Mouse (Mus musculus) embryonic fibroblast, embryonic 13.5 days (primary cell): ENCODE results near the gene Phldb2. TPM values are rescaled to one million over a fixed set of nuclear protein-coding genes. Genes with fewer than 3 reads are reported as not detected.

ENCODE experiments used
- H3K27ac ChIP-seq: 2 replicates; pipeline ENCODE4 v1.5.1; 2012; ENCODE audit warnings: low read length, control low read depth, inconsistent platforms; ENCODE audit not compliant: insufficient read depth
- H3K4me1 ChIP-seq: 2 replicates; pipeline ENCODE4 v1.6.1; 2011; ENCODE audit warnings: low read length; ENCODE audit not compliant: control insufficient read depth, insufficient read depth
- H3K4me3 ChIP-seq: 2 replicates; pipeline ENCODE4 v1.5.1; 2011; ENCODE audit warnings: mild to moderate bottlenecking, control low read depth, low read length; ENCODE audit not compliant: insufficient read depth
- CTCF ChIP-seq: IDR thresholded peaks from 2 replicates; pipeline ENCODE4 v1.5.1; 2011; ENCODE audit warnings: mild to moderate bottlenecking, control low read depth, low read length, moderate library complexity, borderline replicate concordance; ENCODE audit not compliant: insufficient read depth
- POLR2A ChIP-seq: IDR thresholded peaks from 2 replicates; pipeline ENCODE4 v1.6.1; 2011; ENCODE audit warnings: low read depth, mild to moderate bottlenecking, control low read depth, low read length, moderate library complexity
- polyA plus RNA-seq: library from polyadenylated mRNA; stranded (reverse); fragments of >200 nt; gene quantifications from 2 replicates; pipeline ENCODE4 v1.2.4, GENCODE M21; 2011; ENCODE audit warnings: low read depth; ENCODE audit not compliant: missing spikeins, insufficient read length

The Phldb2 gene
- polyA plus RNA-seq, 1 experiment, result 253 TPM

DNA sequence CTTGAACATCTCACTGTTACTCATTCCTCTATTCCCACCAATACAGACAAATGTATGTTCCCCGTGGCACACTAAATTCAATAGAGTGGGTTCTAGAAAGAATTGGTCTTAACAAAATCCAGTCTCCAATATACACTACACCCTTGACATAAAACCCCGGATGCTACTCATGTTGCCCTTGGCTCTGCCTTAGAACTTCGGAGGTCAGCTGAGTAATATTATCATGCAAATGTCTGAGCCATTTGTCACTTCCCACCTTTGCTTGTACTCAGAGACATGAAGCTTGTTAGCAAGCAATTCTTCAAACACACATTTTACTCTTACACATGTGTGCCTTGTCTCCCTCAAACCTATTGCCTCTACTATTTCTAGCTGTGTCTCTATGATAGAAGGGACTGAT is 138.8 kb downstream of the Phldb2 start:
- peak overlapping the region; percentile 20; the same call in 1 of the 2 replicates for H3K27ac ChIP-seq
- no peak for TF ChIP-seq POLR2A
- no peak for TF ChIP-seq CTCF
- H3K4me3 ChIP-seq, result no peak overlapping the region
- peaks cover 3% of the 10 kb centered on the region for H3K4me1 ChIP-seq

DNA sequence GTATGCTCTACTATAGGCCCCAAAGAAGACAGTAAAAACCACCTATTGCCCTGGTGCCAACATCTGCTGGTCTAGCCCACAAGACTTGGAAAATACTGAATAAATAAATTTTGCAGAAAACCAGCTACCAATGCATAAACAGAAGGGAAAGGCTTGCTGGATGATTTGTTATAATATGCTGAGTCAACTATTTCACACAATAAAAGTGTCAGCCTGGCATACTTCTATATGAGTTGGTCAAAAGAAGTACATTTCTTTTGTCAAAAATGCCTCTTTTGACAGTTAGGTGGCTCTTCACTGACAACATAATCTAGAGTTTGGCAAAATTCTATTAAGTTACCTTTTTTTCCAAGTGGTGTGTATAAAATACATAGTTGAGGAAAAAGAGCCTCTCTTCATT is 141.6 kb downstream of the Phldb2 start:
- Histone ChIP-seq H3K27ac (peak overlapping the region; percentile 68), H3K4me1 (peaks cover 3% of the 10 kb centered on the region), H3K4me3 (no peak overlapping the region)
- no peak for TF ChIP-seq CTCF
- TF ChIP-seq POLR2A, result no peak

DNA sequence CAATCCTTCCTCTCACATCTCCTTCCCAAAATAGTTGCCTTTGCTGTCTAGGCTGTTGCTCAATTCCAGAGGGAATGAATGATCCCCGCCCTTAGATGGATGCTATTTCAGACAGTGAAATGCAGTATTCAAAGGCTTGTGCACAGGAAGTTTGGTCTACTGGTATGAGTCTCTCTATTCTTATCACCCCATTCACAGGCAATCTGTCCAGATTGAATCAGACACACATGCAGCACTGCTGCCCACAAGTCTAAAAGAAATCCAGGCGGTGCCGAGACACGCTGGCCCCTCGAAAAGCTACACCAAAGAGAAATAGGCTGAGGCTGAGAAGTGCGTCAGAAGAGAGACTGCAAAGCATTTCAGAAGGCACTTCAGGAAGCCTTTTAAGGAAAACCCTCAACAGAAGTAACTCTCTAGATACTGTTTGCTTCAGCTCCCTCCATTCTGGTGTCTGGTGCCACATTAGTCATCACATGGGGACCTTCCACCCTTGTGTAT is 142.5 kb downstream of the Phldb2 start:
- peaks cover 3% of the 10 kb centered on the region for H3K4me1 ChIP-seq
- H3K27ac ChIP-seq, result peak overlapping the region; percentile 93
- no peak overlapping the region for H3K4me3 ChIP-seq

DNA sequence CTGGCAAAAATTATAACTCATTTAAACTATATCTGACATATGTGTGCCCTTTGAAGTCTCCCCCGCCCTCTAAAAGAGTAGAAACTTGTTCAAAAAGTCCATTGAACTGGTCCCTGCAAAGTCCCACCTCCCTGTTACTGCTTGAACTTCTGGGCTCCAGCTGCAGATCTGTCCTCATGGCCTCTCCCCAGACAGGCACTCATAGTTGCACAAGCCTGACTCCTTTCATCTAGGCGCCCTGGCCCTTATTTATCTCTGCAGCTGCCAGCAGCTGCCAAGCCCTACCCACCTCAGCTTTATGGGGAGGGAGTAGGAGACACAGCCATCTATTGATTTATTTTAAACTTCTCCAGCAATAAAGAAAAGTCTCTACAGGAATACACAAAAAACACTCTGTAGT is 143.2 kb downstream of the Phldb2 start:
- peak overlapping the region; percentile 93 for H3K27ac ChIP-seq
- no peak overlapping the region for H3K4me3 ChIP-seq
- H3K4me1 ChIP-seq, result peaks cover 3% of the 10 kb centered on the region; the same call in 1 of the 2 replicates
- no peak for TF ChIP-seq CTCF

More for the DNA sequence above, 142.5 kb downstream of the Phldb2 start:
- TF ChIP-seq CTCF, result no peak
- no peak for TF ChIP-seq POLR2A

DNA sequence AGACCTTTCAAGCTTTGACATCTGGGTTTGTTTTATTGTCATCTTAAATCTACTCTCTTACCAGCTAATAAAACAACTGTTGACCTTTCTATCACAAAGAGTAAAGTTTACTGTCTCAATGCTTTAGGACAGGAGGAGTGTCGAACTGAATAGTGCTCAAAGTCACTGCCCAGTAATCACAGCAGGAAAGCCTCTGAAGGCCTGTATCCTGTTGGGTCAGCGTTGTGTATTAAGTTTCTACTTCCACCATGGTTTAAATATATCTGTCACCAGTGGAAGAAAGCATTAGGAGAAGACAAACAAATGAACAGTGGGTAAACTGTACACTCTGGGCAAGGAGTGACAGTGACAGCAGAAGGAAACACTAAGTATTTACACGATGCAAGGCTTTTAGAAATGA is 148.7 kb downstream of the Phldb2 start:
- Histone ChIP-seq H3K4me3 (no peak overlapping the region), H3K27ac (no peak overlapping the region), H3K4me1 (no peaks in the 10 kb centered on the region; the same call in 1 of the 2 replicates)
- TF ChIP-seq CTCF (no peak), POLR2A (no peak)

DNA sequence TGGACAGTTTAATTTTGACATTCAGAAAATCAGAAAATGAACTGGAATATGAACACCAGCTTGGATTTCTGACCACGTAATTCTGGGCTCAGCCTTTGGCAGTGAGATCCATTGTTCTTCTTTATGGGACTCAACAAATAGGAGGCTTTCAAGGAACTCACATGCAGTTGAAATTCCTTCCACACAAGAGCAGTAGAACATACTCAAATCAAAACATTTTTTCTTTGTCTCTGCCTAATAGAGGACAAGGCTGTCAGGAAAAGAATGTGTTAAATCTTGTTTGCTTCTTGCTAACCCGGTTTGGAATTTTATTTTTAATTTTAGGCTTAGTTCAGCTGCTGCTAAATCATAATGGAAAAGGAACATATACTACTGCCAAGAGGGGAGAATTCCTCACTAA is 153.0 kb downstream of the Phldb2 start:
- Histone ChIP-seq H3K4me3 (no peak overlapping the region), H3K4me1 (peaks cover 10% of the 10 kb centered on the region), H3K27ac (peak overlapping the region; percentile 86)
- TF ChIP-seq CTCF, result no peak
- TF ChIP-seq POLR2A, result no peak

DNA sequence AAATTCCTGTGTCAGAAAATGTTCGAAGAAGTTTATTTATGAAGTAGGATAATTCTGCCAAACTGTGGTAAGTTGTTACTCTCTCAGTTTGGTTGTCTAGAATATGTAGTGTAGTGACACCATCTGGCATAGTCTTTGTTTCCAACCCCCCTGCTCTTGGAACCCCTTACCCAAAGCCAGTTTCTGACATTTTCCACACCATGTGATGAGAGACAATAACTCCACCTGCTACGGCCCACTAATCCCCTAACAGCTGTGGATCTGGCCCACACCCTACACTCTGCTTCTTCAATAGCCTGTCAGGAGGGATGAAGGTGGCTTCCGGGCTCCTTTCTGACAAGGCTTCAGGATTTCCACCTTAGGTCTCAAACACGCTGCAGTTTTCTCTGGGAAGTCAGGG is 154.2 kb downstream of the Phldb2 start:
- peak overlapping the region; percentile 98 for H3K27ac ChIP-seq
- TF ChIP-seq POLR2A, result no peak
- TF ChIP-seq CTCF, result no peak
- no peak overlapping the region for H3K4me3 ChIP-seq
- H3K4me1 ChIP-seq, result peaks cover 10% of the 10 kb centered on the region

DNA sequence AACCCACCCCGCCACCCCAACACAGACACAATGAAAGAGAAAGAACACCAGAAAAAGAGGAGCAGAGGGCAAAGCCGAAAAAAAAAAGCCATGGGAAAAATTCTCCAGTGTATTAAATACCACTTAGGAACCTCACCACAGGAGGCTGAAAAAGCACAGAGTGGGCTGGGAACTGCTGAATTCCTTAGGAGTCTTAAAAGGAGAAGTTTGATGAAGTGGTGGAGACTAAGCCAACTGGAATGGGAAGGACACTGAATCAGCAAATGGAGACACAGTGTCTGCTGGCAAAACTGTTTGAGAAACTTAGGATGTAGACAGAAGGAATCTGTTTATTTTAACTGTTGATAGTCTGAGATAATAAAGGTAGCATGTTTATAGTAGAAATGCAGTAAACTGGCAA is 154.8 kb downstream of the Phldb2 start:
- TF ChIP-seq CTCF, result no peak
- TF ChIP-seq POLR2A, result no peak
- Histone ChIP-seq H3K4me1 (peaks cover 10% of the 10 kb centered on the region), H3K27ac (peak overlapping the region; percentile 98)

DNA sequence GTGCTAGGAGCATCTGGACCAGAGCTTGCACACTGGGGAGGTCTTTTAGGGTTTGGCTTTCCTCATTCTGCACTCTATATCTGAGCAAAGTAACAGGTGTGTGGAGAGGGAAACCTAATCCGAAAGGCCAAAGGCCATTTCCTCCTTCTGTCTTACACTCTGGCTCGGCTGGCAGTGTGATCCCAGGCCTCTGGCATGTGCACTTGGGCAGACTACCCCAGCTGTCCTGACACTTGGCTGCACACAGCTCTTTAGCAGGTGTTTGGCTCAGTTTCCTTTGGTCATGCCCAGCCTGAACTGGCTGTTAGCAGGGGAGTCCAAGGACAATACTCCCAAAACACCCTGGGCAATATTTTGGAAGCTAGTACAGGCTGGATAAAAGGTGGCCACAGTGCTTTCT is 156.6 kb downstream of the Phldb2 start:
- Histone ChIP-seq H3K27ac (no peak overlapping the region), H3K4me1 (peaks cover 10% of the 10 kb centered on the region), H3K4me3 (no peak overlapping the region)
- TF ChIP-seq CTCF, result no peak
- no peak for TF ChIP-seq POLR2A

More for the DNA sequence above, 154.8 kb downstream of the Phldb2 start:
- H3K4me3 ChIP-seq, result no peak overlapping the region

DNA sequence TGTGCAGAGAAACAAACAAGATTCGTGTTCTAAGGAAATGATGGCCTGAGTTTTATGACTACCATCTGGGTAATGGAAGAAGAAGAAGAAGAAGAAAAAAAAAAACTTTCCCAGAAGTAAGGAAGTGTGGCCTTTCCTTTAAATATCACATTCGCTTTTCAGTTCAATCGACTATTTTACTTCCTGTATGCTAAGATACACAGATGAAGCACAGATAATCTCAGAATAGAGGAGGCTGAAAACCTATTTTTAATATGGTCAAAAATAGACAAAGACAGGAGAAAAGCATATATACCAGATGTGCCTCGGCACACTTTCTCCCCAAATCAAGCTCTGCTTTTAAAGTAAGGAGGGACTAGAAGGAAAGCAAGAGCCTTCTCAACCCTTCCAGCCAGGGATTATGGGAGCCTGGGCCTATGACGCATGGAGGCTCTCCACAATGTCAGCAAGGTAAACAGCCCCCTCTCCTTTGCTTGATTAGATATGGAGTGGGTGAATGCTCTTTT is 158.2 kb downstream of the Phldb2 start:
- TF ChIP-seq POLR2A (no peak), CTCF (no peak)
- Histone ChIP-seq H3K4me1 (peaks cover 10% of the 10 kb centered on the region), H3K27ac (no peak overlapping the region), H3K4me3 (no peak overlapping the region)

DNA sequence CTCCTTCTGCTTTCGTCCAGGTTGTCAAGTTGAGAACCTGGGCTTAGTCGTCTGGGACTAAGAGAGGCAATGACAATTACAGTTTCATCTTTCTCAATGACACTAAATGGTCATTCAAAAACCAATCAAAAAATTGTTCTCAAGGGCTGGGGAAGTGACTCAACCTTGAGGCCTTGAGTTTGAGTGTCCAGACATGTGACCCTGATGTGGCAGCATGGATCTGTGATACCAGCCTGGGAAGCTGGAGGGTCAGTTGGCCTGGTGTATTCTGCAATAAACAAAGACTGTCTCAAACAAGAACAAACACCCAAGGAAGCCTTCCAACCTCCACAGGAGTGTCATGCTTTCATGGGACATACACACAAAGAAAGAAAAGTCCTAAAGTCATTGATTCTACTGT is 160.6 kb downstream of the Phldb2 start:
- H3K27ac ChIP-seq, result no peak overlapping the region; the same call in 1 of the 2 replicates
- no peak overlapping the region for H3K4me3 ChIP-seq
- H3K4me1 ChIP-seq, result no peaks in the 10 kb centered on the region; the same call in 1 of the 2 replicates
- TF ChIP-seq CTCF (no peak), POLR2A (no peak)
